Mouse (Mus musculus) MEL (cell line): ENCODE results near the gene Gabrr2.
"Not testable (repeated sequence)": the region's sequence is repeated elsewhere in the genome, so short reads cannot be mapped to it uniquely, and the experiment has no call there.

ENCODE experiments used
- MAX ChIP-seq: IDR thresholded peaks from 2 replicates; pipeline ENCODE4 v1.6.1; 2011; ENCODE audit warnings: low read length, improper control_type of control experiment
- SMC3 ChIP-seq: IDR thresholded peaks from 2 replicates; pipeline ENCODE4 v1.6.1; 2011; ENCODE audit warnings: low read depth, low read length, improper control_type of control experiment

DNA sequence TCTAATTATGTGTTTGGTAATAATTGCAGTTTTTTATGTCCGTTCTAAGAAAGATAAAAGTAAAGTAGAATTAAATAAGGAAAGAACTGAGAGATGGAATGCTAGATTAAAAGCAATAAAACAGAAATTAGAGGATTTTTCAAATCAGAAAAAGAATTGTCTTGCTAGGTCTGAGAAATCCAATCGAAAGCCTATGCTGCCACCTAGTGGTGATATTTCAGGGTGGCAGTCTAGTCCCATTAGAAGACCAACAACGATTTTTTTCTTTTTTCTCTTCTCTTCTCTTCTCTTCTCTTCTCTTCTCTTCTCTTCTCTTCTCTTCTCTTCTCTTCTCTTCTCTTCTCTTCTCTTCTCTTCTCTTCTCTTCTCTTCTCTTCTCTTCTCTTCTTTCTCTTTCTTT lies 56.3 kb downstream of the Gabrr2 start:
- TF ChIP-seq SMC3: peak; percentile 81
- not testable (repeated sequence) for TF ChIP-seq MAX
